Mouse (Mus musculus): ENCODE measurements around the gene Pknox1.

DNA sequence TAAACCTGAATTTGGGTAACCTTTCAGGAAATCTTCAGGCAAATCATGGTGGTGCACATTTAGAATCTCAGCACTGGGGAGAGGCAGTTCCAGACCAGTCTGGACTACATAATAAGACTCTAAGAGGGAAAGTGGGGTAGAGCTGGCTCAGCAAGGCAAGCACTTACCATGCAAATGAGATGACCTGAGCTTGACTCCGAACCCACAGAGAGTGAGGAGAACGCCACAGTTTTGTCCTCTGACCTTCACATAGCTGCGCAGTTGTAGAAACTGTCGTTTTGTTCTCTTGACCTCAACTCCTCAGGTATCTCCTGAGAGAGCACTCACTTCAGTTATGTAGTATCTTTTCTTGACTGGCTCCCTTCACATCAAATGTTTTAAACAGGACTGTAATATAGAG lies 24.2 kb downstream of the Pknox1 start:
- TF ChIP-seq EP300 (optimal IDR thresholded peaks at IDR 0.05), result no peak
- TF ChIP-seq CTCF (IDR thresholded peaks at IDR 0.05; ENCODE audit: low read depth), result no peak

Measured in stomach, postnatal 0 days (tissue).